Mouse (Mus musculus) myocyte (in vitro differentiated cells): ENCODE measurements around the gene Ifna1. TPM values are rescaled to one million over a fixed set of nuclear protein-coding genes. Genes with fewer than 3 reads are reported as not detected.
"Not testable (repeated sequence)": the region's sequence is repeated elsewhere in the genome, so short reads cannot be mapped to it uniquely, and the experiment has no call there.

Experiments
- H3K27me3 ChIP-seq: one replicate; pipeline ENCODE4 v1.6.1; 2011; ENCODE audit not compliant: control insufficient read depth, insufficient read depth, insufficient read length
- H3K36me3 ChIP-seq: one replicate; pipeline ENCODE4 v1.6.1; 2011; ENCODE audit not compliant: control insufficient read depth, insufficient read depth
- H3K4me2 ChIP-seq: one replicate; pipeline ENCODE4 v1.6.1; 2011; ENCODE audit warnings: low read depth, control low read depth
- H3K4me3 ChIP-seq: one replicate; pipeline ENCODE4 v1.5.1; 2011; ENCODE audit warnings: mild to moderate bottlenecking, control low read depth, moderate library complexity
- H3K79me2 ChIP-seq: one replicate; pipeline ENCODE4 v1.6.1; 2011; ENCODE audit not compliant: control insufficient read depth, insufficient read depth
- H3ac ChIP-seq: one replicate; pipeline ENCODE4 v1.6.1; 2011; ENCODE audit not compliant: control insufficient read depth, insufficient read length
- CEBPB ChIP-seq: IDR thresholded peaks from 2 replicates; pipeline ENCODE4 v1.6.1; 2011; ENCODE audit warnings: mild to moderate bottlenecking, moderate library complexity; ENCODE audit not compliant: poor library complexity, insufficient read depth, severe bottlenecking
- E2F4 ChIP-seq: IDR thresholded peaks from one replicate; pipeline ENCODE4 v1.6.1; 2011; ENCODE audit warnings: mild to moderate bottlenecking, control low read depth, moderate library complexity; ENCODE audit not compliant: insufficient read depth
- MAX ChIP-seq: IDR thresholded peaks from one replicate; pipeline ENCODE4 v1.6.1; 2011; ENCODE audit warnings: low read depth, mild to moderate bottlenecking, control low read depth
- MYOD1 ChIP-seq, 3 experiments: IDR thresholded peaks; one replicate each; pipeline ENCODE4 v1.6.1; 2011; ENCODE audit warnings: control low read depth in 2 of 3, low read depth in 2 of 3, mild to moderate bottlenecking in 2 of 3, moderate library complexity in 1 of 3; ENCODE audit not compliant: insufficient read length in 2 of 3, control insufficient read depth in 1 of 3
- MYOG ChIP-seq, 3 experiments: IDR thresholded peaks; one replicate each; pipeline ENCODE4 v1.6.1; 2011; ENCODE audit warnings: control low read depth in 2 of 3, low read depth in 2 of 3, mild to moderate bottlenecking in 2 of 3; ENCODE audit not compliant: insufficient read length in 2 of 3, control insufficient read depth in 1 of 3, insufficient read depth in 1 of 3
- POLR2A ChIP-seq: IDR thresholded peaks from one replicate; pipeline ENCODE4 v1.6.1; 2011; ENCODE audit warnings: low read depth, mild to moderate bottlenecking, control low read depth, moderate library complexity; ENCODE audit not compliant: insufficient read length
- POLR2AphosphoS2 ChIP-seq: IDR thresholded peaks from one replicate; pipeline ENCODE4 v1.6.1; 2011; ENCODE audit warnings: low read depth, control low read depth; ENCODE audit not compliant: insufficient read length
- REST ChIP-seq: IDR thresholded peaks from one replicate; pipeline ENCODE4 v1.6.1; 2011; ENCODE audit warnings: mild to moderate bottlenecking, control low read depth, moderate library complexity; ENCODE audit not compliant: insufficient read depth, insufficient read length
- SRF ChIP-seq: IDR thresholded peaks from one replicate; pipeline ENCODE4 v1.6.1; 2011; ENCODE audit warnings: low read depth; ENCODE audit not compliant: control insufficient read depth, insufficient read length
- TCF12 ChIP-seq: IDR thresholded peaks from one replicate; pipeline ENCODE4 v1.6.1; 2011; ENCODE audit warnings: mild to moderate bottlenecking, control low read depth; ENCODE audit not compliant: poor library complexity, insufficient read depth, severe bottlenecking
- TCF3 ChIP-seq: IDR thresholded peaks from one replicate; pipeline ENCODE4 v1.6.1; 2011; ENCODE audit warnings: low read depth, control low read depth; ENCODE audit not compliant: insufficient read length
- USF1 ChIP-seq: IDR thresholded peaks from one replicate; pipeline ENCODE4 v1.6.1; 2011; ENCODE audit warnings: low read depth, mild to moderate bottlenecking, control low read depth, moderate library complexity
- polyA plus RNA-seq: library from polyadenylated mRNA; unstranded; fragments of >200 nt; fragmentation: generic; extraction: Trizol; gene quantifications from one replicate; pipeline ENCODE4 v1.2.1, GENCODE M21; 2012; ENCODE audit warnings: missing spikeins

The Ifna1 gene
- polyA plus RNA-seq, result not detected

DNA sequence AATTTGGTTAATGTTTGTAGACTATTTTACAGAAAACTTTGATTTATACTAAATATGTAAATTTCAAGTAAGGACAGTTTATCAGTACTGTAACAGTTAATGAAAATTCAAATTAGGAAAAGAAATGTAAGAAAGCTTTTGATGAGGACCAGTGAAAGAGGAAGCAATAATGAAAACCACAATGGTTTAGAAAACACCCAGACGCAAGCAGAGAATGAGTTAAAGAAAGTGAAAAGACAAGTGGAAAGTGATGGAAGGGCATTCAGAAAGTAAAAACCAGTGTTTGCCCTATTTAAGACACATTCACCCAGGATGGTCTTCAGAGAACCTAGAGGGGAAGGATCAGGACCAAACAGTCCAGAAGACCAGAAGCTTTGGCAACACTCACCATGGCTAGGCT lies at the start of gene Ifna1:
Gene Ifna1, plus strand, starts transcription at position 390 of the 400 bp plus-strand sequence.
- Histone ChIP-seq H3K4me3 (no peak within 1 kb of the TSS), H3ac (no peak within 1 kb of the TSS), H3K36me3 (no peaks in the 10 kb centered on the region), H3K79me2 (no peaks in the 10 kb centered on the region), H3K4me2 (no peak within 1 kb of the TSS), H3K27me3 (peaks cover 17% of the 10 kb centered on the region)
- no peak for TF ChIP-seq MYOG (IDR thresholded peaks at IDR 0.05; ENCODE audit: control insufficient read depth in 1 of 3, insufficient read depth in 1 of 3, insufficient read length in 2 of 3, low read depth in 2 of 3)
- no peak for TF ChIP-seq USF1
- no peak for TF ChIP-seq E2F4
- no peak for TF ChIP-seq MYOD1 (IDR thresholded peaks at IDR 0.05; ENCODE audit: control insufficient read depth in 1 of 3, insufficient read length in 2 of 3, low read depth in 2 of 3)
- no peak for TF ChIP-seq MAX
- no peak for TF ChIP-seq POLR2AphosphoS2
- TF ChIP-seq CEBPB, result no peak
- no peak for TF ChIP-seq TCF3
- no peak for TF ChIP-seq TCF12
- no peak for TF ChIP-seq REST

DNA sequence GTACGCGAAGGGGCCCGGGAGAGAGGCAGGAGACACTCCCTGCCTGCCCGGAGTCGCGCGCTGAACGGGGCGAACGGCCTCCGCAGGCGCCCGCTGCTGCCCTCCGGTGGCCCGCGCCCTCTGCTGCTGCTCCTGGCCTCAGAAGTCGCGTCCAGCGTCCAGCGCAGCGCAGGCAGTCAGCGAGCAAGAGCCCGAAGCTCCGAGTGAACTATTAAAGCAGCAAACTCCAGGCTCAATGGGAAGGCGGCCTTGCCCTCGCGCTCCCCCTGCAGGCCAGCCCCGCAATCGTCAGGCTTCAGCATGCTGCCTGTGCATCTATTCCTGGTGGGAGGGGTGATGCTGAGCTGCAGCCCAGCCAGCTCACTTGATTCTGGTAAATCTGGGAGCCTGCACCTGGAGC lies 46.9 kb upstream of the Ifna1 start, which contains the start of gene Gm13287:
Gene Gm13287, plus strand, starts transcription at position 301 of the 400 bp plus-strand sequence.
- not testable (repeated sequence) for H3K79me2 ChIP-seq, H3ac ChIP-seq, H3K27me3 ChIP-seq, H3K36me3 ChIP-seq, H3K4me3 ChIP-seq, H3K4me2 ChIP-seq

DNA sequence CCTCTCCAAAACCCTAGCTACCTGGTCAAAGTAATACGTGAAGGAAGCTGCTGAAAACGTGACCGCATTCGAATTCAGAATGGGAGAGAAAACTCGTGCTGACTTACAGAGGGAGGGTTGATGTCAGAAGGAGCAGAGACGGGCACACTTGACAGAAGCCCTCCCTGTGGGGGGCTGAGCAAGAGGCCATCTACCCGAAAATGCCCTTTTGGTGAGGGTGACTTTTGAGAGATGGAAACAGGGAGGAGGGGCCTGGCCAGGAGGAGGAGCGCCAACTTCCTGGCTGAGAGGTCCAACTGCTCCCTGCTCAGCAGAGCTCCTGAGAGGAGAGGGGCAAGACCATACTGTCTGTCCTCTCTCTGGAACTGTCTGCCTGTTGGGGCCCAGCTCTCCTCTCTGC lies 44.7 kb upstream of the Ifna1 start, which contains the start of gene Gm13288:
Gene Gm13288, plus strand, starts transcription at position 301 of the 400 bp plus-strand sequence.
- H3ac ChIP-seq, H3K27me3 ChIP-seq, H3K4me3 ChIP-seq, H3K79me2 ChIP-seq, H3K36me3 ChIP-seq, H3K4me2 ChIP-seq: not testable (repeated sequence)

DNA sequence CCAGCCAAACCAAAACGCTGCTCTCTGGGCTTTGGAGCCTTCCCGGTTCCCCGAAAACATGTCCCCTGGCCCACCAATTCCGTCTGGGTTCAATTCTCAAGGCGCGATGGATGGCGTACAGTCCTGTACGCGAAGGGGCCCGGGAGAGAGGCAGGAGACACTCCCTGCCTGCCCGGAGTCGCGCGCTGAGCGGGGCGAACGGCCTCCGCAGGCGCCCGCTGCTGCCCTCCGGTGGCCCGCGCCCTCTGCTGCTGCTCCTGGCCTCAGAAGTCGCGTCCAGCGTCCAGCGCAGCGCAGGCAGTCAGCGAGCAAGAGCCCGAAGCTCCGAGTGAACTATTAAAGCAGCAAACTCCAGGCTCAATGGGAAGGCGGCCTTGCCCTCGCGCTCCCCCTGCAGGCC lies 44.1 kb upstream of the Ifna1 start:
- H3ac ChIP-seq, H3K27me3 ChIP-seq, H3K4me2 ChIP-seq, H3K36me3 ChIP-seq, H3K4me3 ChIP-seq, H3K79me2 ChIP-seq: not testable (repeated sequence)

DNA sequence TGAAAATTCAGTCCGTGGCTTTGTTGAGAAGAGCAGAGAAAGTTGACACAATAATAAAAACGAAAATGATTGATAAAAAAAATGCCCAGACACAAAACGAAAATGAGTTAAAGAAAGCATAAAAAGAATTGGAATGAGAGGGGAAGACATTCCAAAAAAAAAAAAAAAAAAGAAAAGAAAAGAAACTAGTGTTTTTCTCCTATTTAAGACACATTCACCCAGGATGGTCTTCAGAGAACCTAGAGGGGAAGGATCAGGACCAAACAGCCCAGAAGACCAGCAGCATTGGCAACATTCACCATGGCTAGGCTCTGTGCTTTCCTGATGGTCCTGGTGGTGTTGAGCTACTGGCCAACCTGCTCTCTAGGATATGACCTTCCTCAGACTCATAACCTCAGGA lies 34.0 kb upstream of the Ifna1 start, which contains the start of gene Ifna7:
Gene Ifna7, plus strand, starts transcription at position 301 of the 400 bp plus-strand sequence.
- no peaks in the 10 kb centered on the region for H3K79me2 ChIP-seq
- H3K4me3 ChIP-seq, result no peak within 1 kb of the TSS
- H3K36me3 ChIP-seq, result no peaks in the 10 kb centered on the region
- TF ChIP-seq CEBPB (no peak), POLR2A (no peak), POLR2AphosphoS2 (no peak), TCF3 (no peak), TCF12 (no peak)
- no peak within 1 kb of the TSS for H3K4me2 ChIP-seq
- H3K27me3 ChIP-seq, result peaks cover 7% of the 10 kb centered on the region
- no peak within 1 kb of the TSS for H3ac ChIP-seq

DNA sequence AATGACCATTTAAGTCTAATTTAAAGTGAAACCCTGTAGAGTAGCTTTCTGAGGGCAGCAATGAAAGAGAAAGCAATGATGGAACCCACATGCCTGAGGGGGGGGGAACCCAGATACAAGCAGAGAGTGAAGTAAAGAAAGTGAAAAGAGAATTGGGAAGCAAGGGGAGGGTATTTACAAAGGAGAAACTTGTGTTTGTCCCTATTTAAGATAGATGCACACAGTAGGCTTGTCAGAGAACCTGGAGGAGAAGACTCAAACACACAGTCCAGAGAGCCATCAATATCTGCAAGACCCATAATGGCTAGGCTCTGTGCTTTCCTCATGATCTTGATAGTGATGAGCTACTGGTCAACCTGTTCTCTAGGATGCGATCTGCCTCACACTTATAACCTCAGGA lies 30.2 kb upstream of the Ifna1 start, which contains the start of gene Ifna11:
Gene Ifna11, plus strand, starts transcription at position 301 of the 400 bp plus-strand sequence.
- Histone ChIP-seq H3ac (no peak within 1 kb of the TSS), H3K4me2 (no peak within 1 kb of the TSS), H3K4me3 (no peak within 1 kb of the TSS), H3K36me3 (no peaks in the 10 kb centered on the region), H3K79me2 (no peaks in the 10 kb centered on the region), H3K27me3 (peaks cover 9% of the 10 kb centered on the region)
- TF ChIP-seq MYOD1 (IDR thresholded peaks at IDR 0.05; ENCODE audit: control insufficient read depth in 1 of 3, insufficient read length in 2 of 3, low read depth in 2 of 3) (no peak), REST (no peak), POLR2AphosphoS2 (no peak), MYOG (IDR thresholded peaks at IDR 0.05; ENCODE audit: control insufficient read depth in 1 of 3, insufficient read depth in 1 of 3, insufficient read length in 2 of 3, low read depth in 2 of 3) (no peak), E2F4 (no peak), POLR2A (no peak), MAX (no peak), TCF12 (no peak), USF1 (no peak), SRF (no peak), TCF3 (no peak)
